Mouse (Mus musculus) layer of hippocampus, adult 2 months (tissue): ENCODE results near the gene Lrrc10b. TPM values are rescaled to one million over a fixed set of nuclear protein-coding genes. Genes with fewer than 3 reads are reported as not detected.

Experiments used
- DNase-seq, 2 experiments: peaks; one replicate each; pipeline ENCODE4 v3.0.0; 2022; ENCODE audit warnings: low spot score in 2 of 2
- H3K27ac ChIP-seq: fragments of 200-600 bp; 2 replicates; pipeline ENCODE4 v1.8.1; 2022
- H3K4me3 ChIP-seq: fragments of 200-600 bp; 2 replicates; pipeline ENCODE4 v1.8.1; 2022; ENCODE audit warnings: mild to moderate bottlenecking
- CTCF ChIP-seq: fragments of 200-600 bp; conservative IDR thresholded peaks from 2 replicates; pipeline ENCODE4 v1.8.1; 2022; ENCODE audit warnings: antibody characterized with exemption, mild to moderate bottlenecking, moderate library complexity
- long read RNA-seq, 2 experiments: library from polyadenylated mRNA; stranded (forward); transcript quantifications; one replicate each; pipeline ENCODE4 v2.0.0; 2021; ENCODE audit warnings: borderline mapping rate in 2 of 2
- total RNA-seq, 2 experiments: library from RNA; stranded (reverse); gene quantifications; 2 replicates each; pipeline ENCODE4 v1.2.3; 2021

Gene Lrrc10b
- 10 to 100 TPM; 83.9 to 84.6 TPM for total RNA-seq
- long read RNA-seq, experiment 1, transcript Lrrc10b-201 (1 exons, 2,103 nt) = major isoform, 111 of 111 reads
- long read RNA-seq, experiment 1, partial matches to known transcripts = 0 of 111 reads
- long read RNA-seq, experiment 1, other reads (novel, unspliced or antisense) = 0 of 111 reads
- long read RNA-seq, experiment 2, transcript Lrrc10b-201 (1 exons, 2,103 nt) = major isoform, 145 of 147 reads
- long read RNA-seq, experiment 2, partial matches to known transcripts = 0 of 147 reads
- long read RNA-seq, experiment 2, other reads (novel, unspliced or antisense) = 2 of 147 reads

DNA sequence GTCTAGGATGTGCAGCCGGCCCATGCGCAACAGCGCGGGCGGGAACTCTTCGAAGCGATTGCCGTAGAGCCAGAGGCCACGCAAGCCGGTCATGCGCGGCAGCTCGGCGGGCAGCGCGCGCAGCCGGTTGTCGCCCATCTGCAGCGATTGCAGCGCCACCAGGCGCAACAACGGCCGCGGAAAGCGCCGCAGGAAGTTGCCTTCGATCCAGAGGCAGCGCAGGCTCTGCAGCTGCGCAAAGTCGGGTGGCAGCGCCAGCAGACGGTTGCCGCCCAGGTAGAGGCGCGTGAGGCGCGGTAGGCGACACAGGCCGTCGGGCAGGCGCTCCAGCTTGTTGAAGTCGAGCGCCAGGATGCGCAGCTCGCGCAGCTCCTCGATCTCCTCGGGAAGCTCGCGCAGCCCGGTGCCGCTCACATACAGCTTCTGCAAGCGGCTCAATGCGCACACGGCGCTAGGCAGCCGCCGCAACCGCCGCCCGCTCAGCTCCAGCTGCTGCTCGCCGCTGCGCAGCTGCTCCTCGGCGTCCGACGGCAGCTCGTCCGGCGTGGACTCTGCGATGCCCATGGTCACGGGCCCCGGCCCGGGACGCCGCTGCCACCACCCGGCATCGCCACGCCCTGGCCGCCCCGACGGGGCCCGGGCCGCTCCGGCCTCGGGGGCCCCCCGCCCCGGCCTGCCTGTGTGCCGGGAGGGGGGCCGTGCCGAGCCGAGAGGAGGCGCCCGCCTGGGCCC, at the start of gene Lrrc10b:
Gene Lrrc10b (minus strand): TSS at position 722 of the 732 bp plus-strand sequence.
- peak; percentile 52 to 70 for DNase-seq
- peak within 1 kb of the TSS; percentile 60 for H3K4me3 ChIP-seq
- H3K27ac ChIP-seq = peak within 1 kb of the TSS; percentile 87
- peak; percentile 63 for TF ChIP-seq CTCF

DNA sequence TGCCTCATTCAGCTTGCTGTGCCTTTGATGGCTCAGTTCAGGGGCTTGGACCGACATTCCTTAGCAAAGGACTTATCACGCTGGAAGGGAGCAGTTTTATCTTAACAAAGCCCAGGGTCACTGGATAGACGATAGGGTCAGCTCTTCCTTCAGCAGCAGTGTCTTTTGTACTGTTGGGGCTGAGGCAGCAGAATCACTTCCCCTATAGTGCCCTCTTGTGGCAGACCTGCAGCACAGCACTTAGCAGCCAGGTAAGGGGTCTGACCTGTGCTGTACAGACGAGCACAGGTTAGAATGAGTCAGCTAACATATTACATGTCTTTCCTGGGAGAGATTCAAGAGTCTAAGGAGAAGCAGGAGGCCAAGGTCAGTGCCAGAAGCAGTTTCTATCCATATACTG, 45.3 kb upstream of the Lrrc10b start:
- H3K27ac ChIP-seq = no peak overlapping the region
- peak in 1 of 2 experiments; percentile 52 for DNase-seq

DNA sequence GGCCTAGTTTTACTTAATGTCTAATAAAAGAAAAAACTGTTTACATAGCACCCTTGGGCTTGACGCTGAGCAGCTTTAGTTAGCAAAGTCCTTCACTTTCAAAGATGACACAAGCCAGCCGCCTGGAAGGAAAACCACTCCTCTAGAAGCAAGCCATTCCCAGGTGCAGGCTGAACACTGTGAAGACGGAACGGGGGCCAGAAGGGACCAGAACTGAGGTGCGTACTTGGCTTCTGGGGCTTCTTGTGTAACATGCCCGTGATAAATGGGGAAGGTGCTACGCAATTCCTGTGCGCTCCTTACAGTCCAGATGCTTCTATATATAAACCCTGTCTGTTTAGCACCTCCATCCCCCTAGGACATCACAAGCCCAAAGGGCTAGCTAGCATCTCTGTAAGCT, 43.3 kb upstream of the Lrrc10b start:
- H3K27ac ChIP-seq = no peak overlapping the region
- no peak for TF ChIP-seq CTCF
- no peak overlapping the region for H3K4me3 ChIP-seq
- no peak for DNase-seq

More for the DNA sequence above, 45.3 kb upstream of the Lrrc10b start:
- TF ChIP-seq CTCF = peak; percentile 98
- no peak overlapping the region for H3K4me3 ChIP-seq

DNA sequence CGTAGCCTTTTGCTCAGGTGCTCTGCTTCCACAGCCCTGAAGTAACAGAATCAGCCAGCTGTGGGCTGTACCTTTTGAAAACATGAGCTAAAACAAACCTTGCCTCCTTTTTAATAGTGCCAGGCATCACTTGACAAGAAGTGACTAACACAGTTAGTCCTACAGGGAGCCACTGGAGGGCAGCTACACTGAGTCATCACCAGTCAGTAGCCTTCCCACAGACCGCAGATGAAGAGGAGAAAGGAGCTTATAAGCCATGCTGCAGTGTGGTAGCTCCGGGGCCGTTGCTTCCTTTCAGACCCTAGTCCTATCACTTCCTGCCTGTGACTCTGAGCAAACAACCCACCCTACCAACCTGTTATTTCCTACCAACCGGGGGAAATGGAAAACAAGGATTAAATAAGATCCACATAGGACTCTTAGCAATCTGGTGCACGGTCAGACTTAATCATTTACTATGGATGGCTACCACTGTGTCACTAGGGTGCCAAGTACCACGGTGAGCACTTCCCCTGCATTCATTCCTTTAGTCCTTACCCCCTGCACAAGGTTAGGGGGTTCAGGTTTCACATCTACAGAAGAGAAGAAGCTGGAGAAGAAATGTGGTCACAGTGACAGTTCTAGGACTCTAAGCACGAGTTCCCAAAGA, 40.4 kb upstream of the Lrrc10b start:
- TF ChIP-seq CTCF = peak; percentile 23; the same call in 1 of the 2 replicates
- H3K27ac ChIP-seq = peak overlapping the region; percentile 33; the same call in 1 of the 2 replicates
- H3K4me3 ChIP-seq = no peak overlapping the region
- no peak for DNase-seq

DNA sequence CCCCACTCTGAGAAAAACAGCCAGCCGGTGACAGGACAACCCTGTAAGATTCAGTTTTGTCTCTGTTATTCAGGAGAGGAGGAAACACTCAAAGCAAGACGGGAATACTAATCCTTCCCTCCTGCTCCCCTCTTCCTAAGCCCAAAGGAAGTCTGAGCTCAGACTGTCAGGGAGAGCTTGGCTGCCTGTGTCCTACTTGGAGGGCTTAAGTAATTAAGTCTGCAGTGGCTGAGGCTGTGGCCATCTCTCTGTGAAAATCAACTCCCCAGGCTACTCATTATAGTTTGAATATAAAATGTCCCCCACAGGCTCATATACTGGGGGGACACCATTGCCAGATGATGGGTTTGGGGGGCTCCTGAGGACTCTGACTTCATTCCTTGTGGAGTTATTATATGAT, 39.7 kb upstream of the Lrrc10b start:
- Histone ChIP-seq H3K4me3 (no peak overlapping the region), H3K27ac (peak overlapping the region; percentile 51; the same call in 1 of the 2 replicates)
- no peak for DNase-seq
- no peak for TF ChIP-seq CTCF

DNA sequence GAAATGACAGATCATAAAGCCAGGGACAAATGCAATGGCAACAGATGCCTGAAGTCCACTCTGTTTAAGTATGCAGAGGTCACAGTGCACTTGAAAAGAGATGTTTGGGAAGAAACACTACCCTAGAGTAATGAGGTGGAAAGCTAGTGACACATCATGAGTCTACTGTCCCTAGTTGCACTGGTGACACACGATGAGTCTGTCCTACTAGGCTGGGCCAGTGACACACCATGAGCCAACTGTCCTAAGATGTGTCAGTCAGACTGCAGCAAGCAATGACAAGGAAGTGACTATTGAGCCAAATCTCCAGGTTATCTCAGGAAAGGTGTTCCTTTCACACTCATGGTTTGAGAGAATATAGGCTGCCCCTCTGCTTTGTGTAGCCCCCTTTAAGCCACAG, 38.4 kb upstream of the Lrrc10b start:
- DNase-seq = no peak
- TF ChIP-seq CTCF = no peak
- Histone ChIP-seq H3K4me3 (no peak overlapping the region), H3K27ac (no peak overlapping the region)

DNA sequence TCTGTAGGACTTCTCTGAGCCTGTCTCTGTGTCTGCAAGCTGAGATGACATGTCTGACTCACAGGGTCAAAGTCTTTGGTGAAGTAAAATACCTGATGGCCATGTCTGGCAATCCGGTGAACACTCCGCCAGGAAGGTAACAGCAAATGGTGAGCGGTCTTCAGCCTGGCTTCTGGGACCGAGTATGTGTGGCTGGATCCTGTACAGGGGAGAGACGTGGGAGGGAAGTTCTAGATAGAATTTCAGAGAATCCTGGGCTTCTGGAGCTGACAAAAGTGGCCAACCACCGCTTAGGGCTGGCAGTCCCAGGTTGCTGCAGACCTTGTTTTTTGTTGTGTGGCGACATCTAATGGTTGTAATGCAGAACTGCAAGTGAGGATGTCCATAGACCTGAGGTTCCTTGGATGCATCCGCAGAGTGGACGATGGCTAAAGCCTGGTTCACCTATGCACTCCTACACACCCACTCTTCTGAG, 29.0 kb upstream of the Lrrc10b start:
- DNase-seq = peak; percentile 55 to 71
- peak; percentile 93 for TF ChIP-seq CTCF
- Histone ChIP-seq H3K4me3 (no peak overlapping the region), H3K27ac (no peak overlapping the region)

DNA sequence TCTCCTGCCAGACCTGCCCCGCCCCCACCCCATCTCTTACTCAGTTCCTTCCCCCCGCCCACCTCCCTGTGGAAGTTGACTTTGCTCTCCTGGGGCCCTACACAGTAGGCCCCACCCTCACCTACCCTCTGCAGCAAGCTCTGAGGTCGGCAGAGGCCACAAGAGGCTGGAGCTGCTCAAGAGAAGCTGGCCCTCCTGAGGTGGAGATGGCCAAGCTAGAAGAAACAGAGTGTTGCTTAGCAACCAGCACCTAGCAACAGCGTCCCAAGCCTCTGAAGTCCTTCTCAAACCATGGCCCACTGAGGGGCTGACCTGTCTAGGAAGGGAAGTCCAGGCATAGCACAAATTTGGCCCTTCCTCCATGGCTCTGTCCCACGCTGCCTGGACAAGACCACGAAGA, 25.4 kb upstream of the Lrrc10b start, which contains the start of gene Ppp1r32:
Gene Ppp1r32 (minus strand): TSS at position 226 of the 400 bp plus-strand sequence.
- H3K4me3 ChIP-seq = no peak within 1 kb of the TSS
- no peak for DNase-seq
- TF ChIP-seq CTCF = no peak
- H3K27ac ChIP-seq = no peak within 1 kb of the TSS

DNA sequence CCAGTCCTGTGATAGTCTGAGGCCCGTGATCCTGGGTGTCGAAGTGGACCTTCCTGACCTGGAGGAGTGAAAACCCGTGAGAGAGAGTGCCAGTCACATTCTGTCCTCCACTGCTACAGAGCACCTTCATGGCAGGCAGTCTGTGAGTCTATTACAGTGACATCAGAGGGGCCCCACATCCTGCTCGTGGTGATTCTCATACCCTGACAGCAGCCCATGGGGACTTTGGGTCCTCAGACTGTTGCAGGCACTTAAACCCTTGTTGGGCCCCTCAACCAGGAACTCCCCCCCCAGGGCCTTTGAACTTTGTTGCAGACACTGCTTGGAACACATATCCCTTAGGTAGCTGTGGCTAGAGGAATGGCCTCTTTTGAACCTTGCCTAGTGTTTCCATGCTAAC, 22.3 kb upstream of the Lrrc10b start:
- Histone ChIP-seq H3K4me3 (no peak overlapping the region), H3K27ac (no peak overlapping the region)
- no peak for DNase-seq
- TF ChIP-seq CTCF = no peak

DNA sequence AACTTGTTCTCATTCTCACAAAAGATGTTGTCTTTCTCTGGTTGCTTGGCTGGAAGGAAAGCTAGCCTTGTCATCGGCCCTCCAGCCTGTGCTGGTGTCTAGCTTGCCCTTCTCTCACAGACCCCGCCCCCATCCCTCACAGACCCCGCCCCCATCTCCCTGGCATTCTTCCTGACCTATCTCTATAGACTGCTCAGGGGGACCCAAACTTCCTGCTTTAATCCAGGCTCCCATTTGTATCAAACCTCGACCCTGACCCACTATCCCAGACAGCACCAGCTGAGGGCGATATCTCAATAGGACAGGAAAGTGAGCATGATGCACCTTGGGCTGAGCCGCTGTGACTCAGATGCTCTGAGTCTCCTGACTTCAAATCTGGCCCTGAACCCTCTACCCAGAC, 16.5 kb upstream of the Lrrc10b start:
- Histone ChIP-seq H3K27ac (no peak overlapping the region; the same call in 1 of the 2 replicates), H3K4me3 (no peak overlapping the region)
- no peak for DNase-seq
- no peak for TF ChIP-seq CTCF

DNA sequence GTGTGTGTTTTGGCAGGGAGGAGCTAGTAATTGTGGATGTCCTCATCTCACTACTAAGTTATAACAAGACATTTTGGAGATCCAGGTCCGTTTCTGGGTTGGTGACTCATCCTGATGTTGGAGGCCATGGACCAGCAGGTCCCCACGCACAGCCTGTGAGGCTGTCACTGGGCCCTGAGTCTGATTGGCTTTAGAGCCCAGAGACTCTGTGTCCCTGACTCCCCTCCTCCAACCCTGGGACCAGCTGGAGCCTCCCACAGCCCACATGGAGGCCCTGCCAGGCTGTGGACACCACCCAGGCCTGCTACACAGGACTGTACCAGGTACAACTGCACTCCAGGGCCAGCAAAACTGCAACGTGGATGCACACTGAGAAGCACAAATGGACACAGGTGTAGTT, 15.7 kb upstream of the Lrrc10b start:
- TF ChIP-seq CTCF = no peak
- peak in 1 of 2 experiments; percentile 45 for DNase-seq
- Histone ChIP-seq H3K4me3 (no peak overlapping the region), H3K27ac (peak overlapping the region; percentile 53; the same call in 1 of the 2 replicates)

DNA sequence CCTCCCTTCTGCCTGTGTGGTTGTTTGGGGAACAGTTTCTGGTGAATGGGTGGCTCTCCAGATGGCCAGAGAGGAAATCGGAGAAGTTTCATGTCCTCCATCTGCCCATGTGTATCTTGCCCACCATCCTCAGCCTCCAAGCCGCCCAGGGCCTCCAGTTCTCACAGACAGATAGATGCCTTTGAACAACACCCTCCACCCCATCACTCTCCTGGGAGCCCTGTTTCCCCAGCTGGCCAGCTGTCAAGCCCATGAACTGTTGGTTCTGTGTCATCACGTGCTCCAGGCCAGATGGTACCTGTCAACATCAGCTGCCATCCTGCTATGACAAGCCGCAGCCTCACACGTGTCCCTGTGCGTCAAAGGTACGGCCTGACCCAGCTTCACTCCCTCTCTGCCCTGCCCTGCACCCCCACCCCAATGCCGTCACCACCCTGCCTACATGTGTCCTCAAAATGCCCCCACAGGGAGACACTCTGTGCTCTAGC, 11.9 kb upstream of the Lrrc10b start:
- H3K27ac ChIP-seq = peak overlapping the region; percentile 76
- DNase-seq = peak; percentile 60
- TF ChIP-seq CTCF = no peak
- H3K4me3 ChIP-seq = no peak overlapping the region

DNA sequence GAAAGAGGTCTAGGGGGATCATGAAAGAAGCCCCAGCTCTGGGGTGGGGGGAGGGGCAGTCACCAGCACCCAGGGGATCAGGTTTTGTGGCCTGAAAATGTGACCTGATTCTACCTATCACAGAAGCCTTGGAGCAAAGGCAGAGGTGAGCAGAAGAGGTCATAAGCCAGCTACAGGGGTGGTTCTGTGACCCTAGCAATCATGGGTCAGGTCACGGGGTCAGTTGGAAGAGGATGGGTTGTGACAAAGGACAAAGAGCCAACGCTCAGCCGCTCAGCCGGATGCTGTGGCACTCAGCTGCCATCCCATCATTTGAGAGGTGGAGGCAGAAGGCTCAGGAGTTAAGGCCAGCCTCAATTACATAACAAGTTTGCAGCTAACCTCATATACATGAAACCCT, 7.2 kb upstream of the Lrrc10b start:
- TF ChIP-seq CTCF = no peak
- no peak for DNase-seq
- H3K27ac ChIP-seq = no peak overlapping the region

More for the DNA sequence above, 7.2 kb upstream of the Lrrc10b start:
- H3K4me3 ChIP-seq = no peak overlapping the region
